Mouse (Mus musculus): Measurements from ENCODE around the gene Sag. TPM values are rescaled to one million over a fixed set of nuclear protein-coding genes. Genes with fewer than 3 reads are reported as not detected.

The Sag gene
- polyA plus RNA-seq, 1 experiment from 2014 or later, result 1.8 TPM

DNA sequence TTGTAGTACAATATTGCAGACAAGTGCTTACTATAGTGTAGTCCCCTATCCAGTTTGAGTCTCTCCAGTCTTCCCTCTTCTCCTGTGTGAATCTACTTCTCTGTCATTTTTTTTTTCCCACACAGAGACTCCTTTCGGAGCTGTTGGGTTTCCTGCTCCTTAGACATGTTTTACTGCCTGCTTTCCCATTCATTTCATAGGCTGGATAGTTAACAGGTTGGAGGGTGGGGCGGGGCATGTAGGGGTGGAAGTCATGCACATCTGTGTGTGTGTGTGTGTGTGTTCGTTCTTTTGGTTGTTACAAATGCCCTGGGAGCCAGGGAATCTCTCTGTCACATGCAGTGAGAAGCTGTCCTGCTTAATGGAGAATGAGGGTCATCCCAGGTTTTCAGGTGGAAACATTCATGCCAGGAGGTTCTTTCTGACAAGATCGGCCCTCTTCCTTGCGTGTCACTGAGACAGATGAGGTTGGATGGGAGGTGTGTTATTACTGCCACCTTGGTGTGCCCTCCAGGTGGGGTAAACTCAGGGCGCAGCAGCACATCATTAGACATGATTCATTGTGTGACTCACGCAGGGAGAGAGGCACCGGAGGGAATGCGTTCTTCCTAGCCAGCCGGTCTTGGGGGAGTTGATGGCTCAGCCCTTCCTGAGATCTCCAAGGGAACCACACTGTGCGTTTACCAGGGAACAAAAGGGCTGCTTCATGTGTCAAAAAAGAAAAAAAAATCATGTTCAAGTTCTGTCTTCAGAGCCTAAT, 44.9 kb downstream of the Sag start:
- Histone ChIP-seq H3K27me3 (no peaks in the 10 kb centered on the region), H3K9ac (no peak overlapping the region), H3K4me1 (peaks cover 11% of the 10 kb centered on the region), H3K4me3 (no peak overlapping the region), H3K36me3 (no peaks in the 10 kb centered on the region), H3K4me2 (no peak overlapping the region), H3K9me3 (no peaks in the 10 kb centered on the region), H3K27ac (no peak overlapping the region)
- ATAC-seq (ENCODE audit: insufficient number of reproducible peaks, low FRiP score, low TSS enrichment, low read depth), result no peak
- WGBS, result 32% methylated on average over 11 of the region's 11 CpGs

DNA sequence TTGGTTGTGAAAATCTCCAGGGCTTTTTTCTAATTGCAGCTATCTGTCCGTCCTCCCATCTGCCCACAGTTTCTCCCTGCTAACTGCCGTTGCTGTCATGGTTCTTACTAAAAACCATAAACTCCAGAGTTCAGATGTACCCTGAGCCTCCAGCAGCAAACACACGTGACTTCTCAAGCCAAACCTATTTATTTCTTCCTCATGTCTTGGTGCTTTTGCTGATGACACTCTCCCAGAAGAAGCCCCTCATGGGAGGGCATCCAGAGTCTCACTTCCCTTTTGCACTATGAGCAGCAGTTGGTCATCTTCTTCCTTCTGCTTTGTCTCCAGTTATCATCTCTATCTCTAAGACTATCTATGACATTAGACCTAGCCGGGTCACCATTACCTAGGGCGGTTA, 45.8 kb downstream of the Sag start:
- H3K27ac ChIP-seq, result no peak overlapping the region
- no peaks in the 10 kb centered on the region for H3K9me3 ChIP-seq
- 61% methylated on average over 5 of the region's 5 CpGs for WGBS
- no peaks in the 10 kb centered on the region for H3K36me3 ChIP-seq
- H3K4me1 ChIP-seq, result peaks cover 16% of the 10 kb centered on the region
- H3K4me3 ChIP-seq, result no peak overlapping the region
- no peak overlapping the region for H3K4me2 ChIP-seq
- ATAC-seq (ENCODE audit: insufficient number of reproducible peaks, low FRiP score, low TSS enrichment, low read depth), result no peak
- H3K27me3 ChIP-seq, result no peaks in the 10 kb centered on the region
- H3K9ac ChIP-seq, result no peak overlapping the region

DNA sequence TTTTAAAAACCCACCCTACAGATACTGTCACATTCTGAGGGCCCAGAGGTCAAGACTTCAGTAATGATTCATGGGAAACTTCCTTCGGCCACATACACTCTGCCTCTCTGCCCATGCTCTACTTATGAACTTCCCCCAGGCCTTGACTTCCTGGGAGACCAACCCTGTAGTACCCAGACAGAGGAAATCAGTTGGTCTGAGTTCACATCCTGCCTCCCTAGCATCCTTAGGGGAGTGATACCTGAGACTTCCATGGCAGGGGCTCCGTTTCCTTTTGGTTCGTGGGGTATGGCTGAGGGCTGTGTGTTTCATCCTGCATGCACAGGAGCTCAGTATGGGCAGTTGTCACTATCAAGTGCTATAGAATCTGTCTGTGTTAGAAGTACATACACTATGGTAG, 47.9 kb downstream of the Sag start:
- no peaks in the 10 kb centered on the region for H3K27me3 ChIP-seq
- H3K9ac ChIP-seq, result no peak overlapping the region
- H3K36me3 ChIP-seq, result no peaks in the 10 kb centered on the region
- H3K4me3 ChIP-seq, result no peak overlapping the region
- H3K27ac ChIP-seq, result no peak overlapping the region
- peaks cover 30% of the 10 kb centered on the region for H3K4me1 ChIP-seq
- 84% methylated on average over 3 of the region's 3 CpGs for WGBS
- no peak for ATAC-seq (ENCODE audit: insufficient number of reproducible peaks, low FRiP score, low TSS enrichment, low read depth)
- H3K4me2 ChIP-seq, result no peak overlapping the region
- no peaks in the 10 kb centered on the region for H3K9me3 ChIP-seq

DNA sequence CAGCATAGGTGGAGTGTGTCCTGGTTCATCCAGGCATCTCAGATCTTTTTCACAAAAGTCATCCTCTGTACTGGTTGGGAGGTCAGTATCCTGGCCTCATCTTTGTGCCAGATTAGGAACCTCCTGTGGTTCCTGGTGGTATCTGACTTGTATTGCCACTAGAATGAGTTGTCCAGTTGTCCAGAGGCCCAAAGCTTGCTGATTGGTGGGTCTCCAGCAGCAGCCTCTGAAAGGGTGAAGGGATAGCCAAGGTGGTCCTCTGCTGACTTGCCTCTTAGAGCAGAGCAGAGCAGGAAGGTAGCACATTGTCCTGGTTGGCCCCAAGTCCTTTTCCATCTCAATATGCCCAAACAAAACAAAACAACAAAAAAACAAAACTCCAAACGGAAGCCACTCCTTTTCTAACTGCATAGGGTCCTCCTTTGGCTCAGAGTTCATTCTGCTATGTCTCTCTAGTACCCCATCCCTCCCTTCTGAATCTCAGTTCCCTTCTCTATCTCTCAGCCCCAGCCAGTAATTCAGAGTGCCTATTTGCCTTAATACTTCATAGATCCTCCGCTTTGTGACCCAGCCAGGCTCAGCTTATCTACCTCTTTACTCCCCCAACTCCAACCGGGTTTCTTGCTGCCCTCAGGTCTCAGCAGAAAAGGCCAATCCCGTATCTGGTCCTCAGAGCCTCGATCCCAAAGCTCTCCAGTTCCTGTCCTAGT, 48.8 kb downstream of the Sag start:
- no peaks in the 10 kb centered on the region for H3K9me3 ChIP-seq
- peaks cover 24% of the 10 kb centered on the region for H3K4me1 ChIP-seq
- WGBS, result 56% methylated on average over 5 of the region's 5 CpGs
- no peak for ATAC-seq (ENCODE audit: insufficient number of reproducible peaks, low FRiP score, low TSS enrichment, low read depth)
- peak overlapping the region; percentile 75; the same call in 1 of the 2 replicates for H3K4me2 ChIP-seq
- H3K9ac ChIP-seq, result no peak overlapping the region
- H3K36me3 ChIP-seq, result no peaks in the 10 kb centered on the region
- H3K4me3 ChIP-seq, result peak overlapping the region; percentile 97; the same call in 1 of the 2 replicates
- H3K27ac ChIP-seq, result 0 out of 2 replicates have a peak overlapping the region, but pooled peaks have one; percentile 38
- H3K27me3 ChIP-seq, result no peaks in the 10 kb centered on the region

DNA sequence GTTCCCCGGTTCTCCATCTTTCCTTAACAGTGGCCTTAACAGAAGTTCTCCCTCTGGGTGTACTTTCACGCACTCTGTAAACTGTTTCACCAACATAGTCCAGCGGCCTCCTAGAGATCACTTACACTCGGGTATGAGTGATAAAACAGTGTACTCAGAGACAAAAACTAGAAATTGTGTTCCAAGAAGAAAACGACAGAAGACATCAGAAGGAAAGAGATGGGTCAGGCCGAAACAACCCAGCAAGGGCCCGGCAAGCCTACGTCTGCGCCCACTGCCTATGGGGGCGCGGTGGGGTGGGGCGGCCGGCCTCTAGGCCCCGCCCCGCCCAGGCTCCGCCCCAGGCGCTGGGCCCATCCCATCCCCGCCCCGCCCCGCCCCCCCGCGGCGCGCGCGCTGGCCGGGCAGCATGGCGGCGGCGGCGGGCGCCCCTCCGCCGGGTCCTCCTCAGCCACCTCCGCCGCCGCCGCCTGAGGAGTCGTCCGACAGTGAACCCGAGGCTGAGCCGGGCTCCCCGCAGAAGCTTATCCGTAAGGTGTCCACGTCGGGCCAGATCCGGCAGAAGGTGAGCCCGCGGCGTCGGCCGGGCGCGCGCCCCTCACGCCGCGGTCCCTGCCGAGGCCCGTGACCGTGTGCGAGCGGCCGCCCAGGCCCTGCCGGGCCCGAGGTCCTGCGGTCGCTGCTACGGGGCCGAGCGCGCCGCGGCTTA, 49.6 kb downstream of the Sag start, which contains the start of gene Dgkd:
Dgkd (plus strand) TSS at position 396 of the 709 bp plus-strand sequence.
- Histone ChIP-seq H3K27me3 (no peaks in the 10 kb centered on the region), H3K9me3 (no peaks in the 10 kb centered on the region), H3K27ac (peak within 1 kb of the TSS; percentile 78), H3K36me3 (no peaks in the 10 kb centered on the region), H3K4me2 (peak within 1 kb of the TSS; percentile 75), H3K4me1 (peaks cover 24% of the 10 kb centered on the region), H3K9ac (peak within 1 kb of the TSS; percentile 93), H3K4me3 (peak within 1 kb of the TSS; percentile 97)
- peak; percentile 93 for ATAC-seq (ENCODE audit: insufficient number of reproducible peaks, low FRiP score, low TSS enrichment, low read depth)
- WGBS, result 1% methylated on average over 42 of the region's 74 CpGs

DNA sequence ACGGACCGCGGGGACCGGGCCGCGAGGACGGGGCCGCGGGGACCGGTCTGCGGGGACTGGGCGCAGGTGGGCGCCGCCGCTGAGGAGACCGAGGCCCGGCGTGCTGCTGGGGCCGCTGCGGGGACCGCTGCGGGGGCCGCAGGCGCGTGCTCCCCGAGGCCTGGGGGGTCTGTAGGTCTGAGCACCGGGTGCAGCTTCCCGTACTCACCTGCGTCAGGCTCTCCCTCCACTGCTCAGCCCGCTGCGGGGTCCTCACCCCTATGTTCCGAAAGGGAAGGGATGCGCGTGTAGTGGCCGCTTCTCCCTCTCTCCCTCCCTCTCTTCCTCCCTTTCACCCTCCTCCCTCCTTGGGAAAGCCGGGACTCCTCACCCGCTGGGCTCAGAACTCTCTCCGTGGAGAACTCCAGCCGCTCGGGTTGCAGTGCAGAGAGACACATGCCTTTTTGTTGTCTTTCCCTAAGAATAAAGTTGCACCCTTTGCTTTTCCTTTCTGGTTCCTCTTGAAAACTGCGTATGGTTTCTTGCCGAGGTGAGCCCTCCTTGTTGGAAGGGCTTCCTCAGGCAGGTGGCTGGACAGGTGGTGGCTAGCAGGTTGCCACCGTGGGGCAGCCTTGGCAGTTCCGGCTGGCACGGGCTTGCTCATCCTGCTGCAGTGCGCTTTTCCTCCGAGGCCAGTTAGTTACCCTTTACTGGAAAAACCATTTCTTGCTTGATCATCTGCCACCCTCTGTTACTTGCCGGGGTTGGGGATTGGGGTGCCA, 50.3 kb downstream of the Sag start:
- Histone ChIP-seq H3K9me3 (no peaks in the 10 kb centered on the region), H3K9ac (peak overlapping the region; percentile 93), H3K4me2 (peak overlapping the region; percentile 75), H3K27ac (peak overlapping the region; percentile 78), H3K36me3 (no peaks in the 10 kb centered on the region), H3K4me1 (peaks cover 19% of the 10 kb centered on the region), H3K4me3 (peak overlapping the region; percentile 97), H3K27me3 (no peaks in the 10 kb centered on the region)
- under 1% methylated on average over 41 of the region's 48 CpGs for WGBS
- ATAC-seq (ENCODE audit: insufficient number of reproducible peaks, low FRiP score, low TSS enrichment, low read depth), result peak; percentile 1; the same call in 1 of the 2 replicates

DNA sequence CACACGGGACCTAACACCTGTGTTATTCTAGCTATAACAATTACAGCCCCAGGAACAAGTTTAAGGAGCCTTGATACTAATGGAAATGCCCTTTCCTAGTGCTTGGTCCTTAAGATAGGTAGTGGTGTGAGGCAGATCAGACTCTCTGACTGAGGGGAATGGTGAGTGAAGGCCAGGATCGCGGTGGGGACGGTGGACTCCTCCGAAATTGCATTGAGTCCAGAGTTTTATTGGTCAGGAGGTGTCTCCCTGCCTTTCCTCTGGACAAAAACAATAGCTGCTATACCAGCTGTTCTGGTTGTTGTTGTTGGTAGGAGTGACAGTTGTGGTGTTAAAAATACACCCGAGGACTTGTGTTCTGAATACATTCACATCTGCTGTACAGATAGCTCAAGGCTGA, 50.9 kb downstream of the Sag start:
- peaks cover 19% of the 10 kb centered on the region for H3K4me1 ChIP-seq
- no peaks in the 10 kb centered on the region for H3K27me3 ChIP-seq
- WGBS, result 28% methylated on average over 6 of the region's 6 CpGs
- H3K27ac ChIP-seq, result no peak overlapping the region
- no peak for ATAC-seq (ENCODE audit: insufficient number of reproducible peaks, low FRiP score, low TSS enrichment, low read depth)
- H3K4me2 ChIP-seq, result peak overlapping the region; percentile 75
- H3K4me3 ChIP-seq, result peak overlapping the region; percentile 97
- peak overlapping the region; percentile 93 for H3K9ac ChIP-seq
- H3K36me3 ChIP-seq, result no peaks in the 10 kb centered on the region
- no peaks in the 10 kb centered on the region for H3K9me3 ChIP-seq

DNA sequence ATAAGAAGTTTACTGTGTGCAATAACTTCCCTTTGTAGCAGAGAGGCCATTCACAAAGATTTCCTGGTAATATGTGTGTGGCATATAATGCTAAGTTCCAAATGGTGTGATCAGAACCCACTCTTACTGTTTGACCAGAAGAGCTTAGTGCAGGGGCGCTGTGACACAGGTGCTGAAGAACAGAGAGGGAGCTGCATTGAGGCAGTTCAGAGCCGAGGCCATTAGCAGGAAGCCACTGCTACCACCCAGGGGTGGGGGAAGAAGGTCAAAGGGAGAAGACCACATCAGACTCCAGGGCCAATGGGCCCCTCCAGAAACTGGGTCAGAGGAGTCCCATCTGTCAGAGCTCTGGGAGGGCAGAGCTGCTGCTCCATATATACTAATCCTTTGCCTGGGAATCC, 51.4 kb downstream of the Sag start:
- no peak for ATAC-seq (ENCODE audit: insufficient number of reproducible peaks, low FRiP score, low TSS enrichment, low read depth)
- whole genome bisulfite sequencing, result 41% methylated on average over 2 of the region's 2 CpGs
- no peaks in the 10 kb centered on the region for H3K27me3 ChIP-seq
- H3K4me1 ChIP-seq, result peaks cover 19% of the 10 kb centered on the region
- peak overlapping the region; percentile 97; the same call in 1 of the 2 replicates for H3K4me3 ChIP-seq
- no peak overlapping the region for H3K9ac ChIP-seq
- no peak overlapping the region for H3K27ac ChIP-seq
- H3K4me2 ChIP-seq, result peak overlapping the region; percentile 75; the same call in 1 of the 2 replicates
- no peaks in the 10 kb centered on the region for H3K9me3 ChIP-seq
- no peaks in the 10 kb centered on the region for H3K36me3 ChIP-seq

DNA sequence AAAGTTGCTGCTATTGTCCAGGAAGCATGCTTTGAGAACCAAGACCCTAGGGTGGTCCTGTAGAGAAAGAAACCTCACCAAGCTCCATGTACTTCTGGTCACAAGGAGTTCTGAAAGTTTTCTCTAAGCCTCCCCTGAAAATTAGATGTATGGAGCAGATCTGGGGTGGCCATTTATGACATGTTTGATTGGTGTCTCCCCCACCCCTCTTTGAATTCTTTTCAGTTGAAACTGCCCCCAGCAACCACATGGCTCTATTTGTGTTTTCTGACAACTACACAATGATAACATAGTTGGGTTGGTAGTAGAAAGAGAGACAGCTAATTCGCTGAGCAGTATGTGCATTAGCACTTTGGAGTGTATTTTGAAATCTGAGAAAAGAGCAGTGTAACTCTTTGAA, 52.0 kb downstream of the Sag start:
- Histone ChIP-seq H3K4me3 (no peak overlapping the region), H3K4me2 (no peak overlapping the region), H3K36me3 (no peaks in the 10 kb centered on the region), H3K27ac (no peak overlapping the region), H3K4me1 (peaks cover 19% of the 10 kb centered on the region), H3K9ac (no peak overlapping the region), H3K27me3 (no peaks in the 10 kb centered on the region), H3K9me3 (no peaks in the 10 kb centered on the region)
- ATAC-seq (ENCODE audit: insufficient number of reproducible peaks, low FRiP score, low TSS enrichment, low read depth), result no peak
- WGBS, result 96% methylated on average over 1 of the region's 1 CpGs

DNA sequence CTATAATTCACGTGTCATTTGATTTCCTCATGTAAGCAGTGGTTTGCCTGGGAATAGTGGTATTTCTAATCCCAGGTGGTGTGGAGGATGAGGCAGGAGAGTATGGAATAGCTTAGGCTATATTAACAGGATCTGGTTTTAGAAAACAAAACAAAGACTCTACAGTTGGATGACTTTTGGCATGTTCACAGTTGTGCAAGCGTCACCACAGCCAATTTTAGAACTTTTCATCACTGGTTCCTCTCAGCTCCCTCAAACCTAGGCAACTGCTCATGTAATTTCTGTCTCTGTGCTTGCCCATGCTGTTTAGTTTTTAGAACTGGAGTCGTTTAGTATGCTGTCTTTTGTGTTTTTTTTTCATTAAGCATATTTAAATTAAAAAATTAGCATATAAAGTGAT, 53.3 kb downstream of the Sag start:
- Histone ChIP-seq H3K4me1 (peaks cover 19% of the 10 kb centered on the region), H3K9ac (no peak overlapping the region), H3K4me2 (no peak overlapping the region), H3K9me3 (no peaks in the 10 kb centered on the region), H3K4me3 (no peak overlapping the region), H3K36me3 (no peaks in the 10 kb centered on the region), H3K27ac (no peak overlapping the region), H3K27me3 (no peaks in the 10 kb centered on the region)
- ATAC-seq (ENCODE audit: insufficient number of reproducible peaks, low FRiP score, low TSS enrichment, low read depth), result no peak
- 71% methylated on average over 3 of the region's 3 CpGs for WGBS

DNA sequence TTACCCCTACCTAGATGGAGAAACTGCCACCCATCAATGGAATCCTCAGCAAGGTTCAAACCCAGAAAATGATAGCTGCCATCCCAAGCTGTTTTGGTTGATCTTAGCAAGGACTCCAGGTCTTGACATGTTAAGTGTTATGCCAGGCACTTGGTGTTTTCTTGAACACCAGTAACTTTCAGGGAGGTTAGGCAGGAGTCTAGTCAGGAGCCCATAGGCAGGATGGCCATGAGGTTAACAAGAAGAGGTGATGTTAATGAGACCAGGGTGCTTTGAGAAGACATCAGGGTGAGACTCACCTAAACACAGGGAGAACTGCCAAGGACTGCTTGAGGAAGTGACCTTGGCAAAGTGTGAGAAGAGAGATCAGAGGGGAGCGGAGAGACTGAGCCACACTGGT, 54.6 kb downstream of the Sag start:
- no peak for ATAC-seq (ENCODE audit: insufficient number of reproducible peaks, low FRiP score, low TSS enrichment, low read depth)
- H3K27me3 ChIP-seq, result no peaks in the 10 kb centered on the region
- H3K36me3 ChIP-seq, result no peaks in the 10 kb centered on the region
- H3K4me3 ChIP-seq, result no peak overlapping the region
- peaks cover 19% of the 10 kb centered on the region for H3K4me1 ChIP-seq
- H3K27ac ChIP-seq, result no peak overlapping the region
- H3K9me3 ChIP-seq, result no peaks in the 10 kb centered on the region
- no peak overlapping the region for H3K4me2 ChIP-seq
- H3K9ac ChIP-seq, result no peak overlapping the region
- 96% methylated on average over 1 of the region's 1 CpGs for WGBS
